Mouse (Mus musculus): ENCODE measurements around the gene Mylk2. TPM values are rescaled to one million over a fixed set of nuclear protein-coding genes. Genes with fewer than 3 reads are reported as not detected.
A peak's percentile ranks its signal among the peaks of the same experiment; 100 is the strongest.

Mylk2 gene
- polyA plus RNA-seq, 1 experiment: 0.93 TPM

GRCm38 (mm10) chr2:152896926-152897325 lies 14.2 kb upstream of the Mylk2 start:
- TF ChIP-seq CTCF (IDR thresholded peaks at IDR 0.05; ENCODE audit: borderline replicate concordance, insufficient read depth, low read length) (no peak), POLR2A (IDR thresholded peaks at IDR 0.05; ENCODE audit: low read depth, low read length) (no peak)

GRCm38 (mm10) chr2:152899011-152899410 lies 12.1 kb upstream of the Mylk2 start:
- Histone ChIP-seq H3K4me1 (ENCODE audit: control insufficient read depth, insufficient read depth, low read length) (0 out of 2 replicates have a peak, but pooled peaks cover 7% of the 10 kb centered on the region), H3K4me3 (ENCODE audit: insufficient read depth, low read length) (no peak overlapping the region), H3K27ac (ENCODE audit: insufficient read depth, low read length) (no peak overlapping the region)
- TF ChIP-seq CTCF (IDR thresholded peaks at IDR 0.05; ENCODE audit: borderline replicate concordance, insufficient read depth, low read length): no peak
- no peak for TF ChIP-seq POLR2A (IDR thresholded peaks at IDR 0.05; ENCODE audit: low read depth, low read length)

More at GRCm38 (mm10) chr2:152896926-152897325, 14.2 kb upstream of the Mylk2 start:
- Histone ChIP-seq H3K27ac (ENCODE audit: insufficient read depth, low read length) (no peak overlapping the region), H3K4me3 (ENCODE audit: insufficient read depth, low read length) (no peak overlapping the region), H3K4me1 (ENCODE audit: control insufficient read depth, insufficient read depth, low read length) (no peaks in the 10 kb centered on the region)

DNA sequence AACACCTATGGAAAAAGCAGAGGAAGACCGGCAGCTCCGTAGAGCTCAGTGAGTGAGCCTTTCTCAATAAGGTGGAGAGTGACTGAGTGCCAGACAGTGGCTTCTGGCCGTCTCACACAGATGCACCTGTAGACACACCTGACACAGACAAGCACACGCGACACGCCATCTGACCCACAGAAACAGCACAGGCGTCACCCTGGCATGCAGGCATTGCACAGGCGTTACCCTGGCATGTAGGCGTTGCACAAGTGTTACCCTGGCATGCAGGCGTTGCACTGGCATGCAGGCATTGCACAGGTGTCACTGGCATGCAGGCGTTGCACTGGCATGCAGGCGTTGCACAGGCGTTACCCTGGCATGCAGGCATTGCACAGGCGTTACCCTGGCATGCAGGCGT lies 9.9 kb upstream of the Mylk2 start:
- H3K4me1 ChIP-seq (ENCODE audit: control insufficient read depth, insufficient read depth, low read length): peaks cover 18% of the 10 kb centered on the region; the same call in 1 of the 2 replicates
- no peak overlapping the region for H3K27ac ChIP-seq (ENCODE audit: insufficient read depth, low read length)
- no peak overlapping the region for H3K4me3 ChIP-seq (ENCODE audit: insufficient read depth, low read length)
- TF ChIP-seq POLR2A (IDR thresholded peaks at IDR 0.05; ENCODE audit: low read depth, low read length): no peak
- no peak for TF ChIP-seq CTCF (IDR thresholded peaks at IDR 0.05; ENCODE audit: borderline replicate concordance, insufficient read depth, low read length)

DNA sequence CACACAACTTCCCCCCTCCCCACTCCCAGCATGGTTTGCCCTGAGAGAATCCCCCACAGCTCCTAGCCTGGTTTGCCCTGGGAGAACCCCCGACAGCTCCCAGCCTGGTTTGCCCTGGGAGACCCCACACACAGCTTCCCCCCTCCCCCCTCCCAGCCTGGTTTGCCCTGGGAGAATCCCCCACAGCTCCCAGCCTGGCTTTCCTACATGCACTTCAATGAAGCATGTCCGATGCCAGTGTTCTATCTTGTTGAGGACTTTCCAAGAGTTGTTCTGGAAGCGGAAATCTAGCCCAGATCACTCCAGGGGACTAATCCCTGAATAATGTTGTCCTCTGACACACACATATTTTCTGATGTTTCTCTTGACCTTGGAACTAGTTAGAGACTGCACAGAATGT lies 8.5 kb upstream of the Mylk2 start:
- no peak overlapping the region for H3K4me3 ChIP-seq (ENCODE audit: insufficient read depth, low read length)
- H3K4me1 ChIP-seq (ENCODE audit: control insufficient read depth, insufficient read depth, low read length): peaks cover 20% of the 10 kb centered on the region; the same call in 1 of the 2 replicates
- no peak overlapping the region for H3K27ac ChIP-seq (ENCODE audit: insufficient read depth, low read length)
- no peak for TF ChIP-seq CTCF (IDR thresholded peaks at IDR 0.05; ENCODE audit: borderline replicate concordance, insufficient read depth, low read length)
- TF ChIP-seq POLR2A (IDR thresholded peaks at IDR 0.05; ENCODE audit: low read depth, low read length): no peak

DNA sequence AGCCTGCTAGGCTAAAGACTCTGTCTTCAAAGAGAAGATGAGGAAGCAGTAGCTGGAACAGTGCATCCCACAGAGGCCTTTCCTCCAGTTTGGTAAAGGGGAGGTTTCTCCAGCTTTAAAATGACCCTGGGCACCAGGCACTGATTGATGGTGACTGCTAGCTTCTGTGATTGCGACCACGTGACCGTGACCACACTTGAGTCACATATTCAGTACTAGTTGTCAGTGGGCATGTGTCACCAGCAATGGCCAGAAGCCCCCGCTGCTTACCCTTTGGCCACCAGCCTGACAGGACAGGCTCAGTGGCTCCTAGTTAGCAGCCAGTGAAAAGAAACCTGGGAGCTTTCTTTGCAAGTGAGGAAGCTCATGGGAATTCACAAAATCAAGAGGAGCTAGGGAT lies 7.6 kb upstream of the Mylk2 start:
- peak overlapping the region; percentile 68; the same call in 1 of the 2 replicates for H3K27ac ChIP-seq (ENCODE audit: insufficient read depth, low read length)
- peaks cover 20% of the 10 kb centered on the region; the same call in 1 of the 2 replicates for H3K4me1 ChIP-seq (ENCODE audit: control insufficient read depth, insufficient read depth, low read length)
- H3K4me3 ChIP-seq (ENCODE audit: insufficient read depth, low read length): no peak overlapping the region
- no peak for TF ChIP-seq POLR2A (IDR thresholded peaks at IDR 0.05; ENCODE audit: low read depth, low read length)
- no peak for TF ChIP-seq CTCF (IDR thresholded peaks at IDR 0.05; ENCODE audit: borderline replicate concordance, insufficient read depth, low read length)

- peaks cover 20% of the 10 kb centered on the region; the same call in 1 of the 2 replicates for H3K4me1 ChIP-seq (ENCODE audit: control insufficient read depth, insufficient read depth, low read length)
- H3K27ac ChIP-seq (ENCODE audit: insufficient read depth, low read length): peak overlapping the region; percentile 68
- TF ChIP-seq POLR2A (IDR thresholded peaks at IDR 0.05; ENCODE audit: low read depth, low read length): no peak
- TF ChIP-seq CTCF (IDR thresholded peaks at IDR 0.05; ENCODE audit: borderline replicate concordance, insufficient read depth, low read length): no peak
- H3K4me3 ChIP-seq (ENCODE audit: insufficient read depth, low read length): no peak overlapping the region
Measured at GRCm38 (mm10) chr2:152904127-152904643, 7.0 kb upstream of the Mylk2 start.

DNA sequence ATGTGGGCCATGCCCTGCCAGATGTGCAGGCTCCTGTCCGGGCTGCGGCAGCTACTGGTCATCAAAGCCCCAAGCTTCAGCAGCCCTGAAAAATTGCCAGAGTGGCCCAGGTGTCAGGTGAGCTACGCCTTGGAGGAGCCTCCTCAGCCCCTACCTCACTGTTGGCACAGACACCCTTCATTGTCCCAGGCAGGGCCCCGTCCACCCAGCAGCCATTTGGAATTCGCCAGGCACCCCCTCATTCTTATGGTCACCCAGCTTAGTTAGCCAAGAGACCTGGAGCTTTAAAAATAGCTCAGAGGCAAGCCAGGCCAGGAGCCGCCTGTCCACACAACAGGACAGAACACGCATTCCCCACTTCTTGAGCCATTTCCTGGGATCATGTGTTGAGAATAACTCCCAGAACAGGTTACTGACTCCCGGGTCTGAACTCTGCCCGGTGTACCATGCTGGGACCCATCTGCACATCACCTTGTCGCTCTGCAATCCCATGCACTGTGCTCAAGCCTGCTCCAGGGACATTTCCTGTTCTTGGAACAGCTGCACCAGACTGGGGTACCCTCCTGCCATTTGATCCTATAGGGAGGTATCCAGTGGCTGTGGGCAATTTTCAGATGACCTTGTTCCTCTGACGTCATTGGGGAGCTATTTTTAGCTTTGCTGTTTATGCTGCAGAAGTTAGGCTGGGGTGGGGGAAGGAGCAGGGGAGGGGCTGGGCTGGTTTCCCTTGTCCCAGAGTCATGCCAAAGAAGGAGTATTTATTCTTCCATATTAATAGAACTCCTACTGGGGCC lies 5.9 kb upstream of the Mylk2 start:
- H3K27ac ChIP-seq (ENCODE audit: insufficient read depth, low read length): peak overlapping the region; percentile 68; the same call in 1 of the 2 replicates
- TF ChIP-seq POLR2A (IDR thresholded peaks at IDR 0.05; ENCODE audit: low read depth, low read length) (no peak), CTCF (IDR thresholded peaks at IDR 0.05; ENCODE audit: borderline replicate concordance, insufficient read depth, low read length) (no peak)
- peaks cover 20% of the 10 kb centered on the region; the same call in 1 of the 2 replicates for H3K4me1 ChIP-seq (ENCODE audit: control insufficient read depth, insufficient read depth, low read length)
- no peak overlapping the region for H3K4me3 ChIP-seq (ENCODE audit: insufficient read depth, low read length)

- TF ChIP-seq CTCF (IDR thresholded peaks at IDR 0.05; ENCODE audit: borderline replicate concordance, insufficient read depth, low read length) (no peak), POLR2A (IDR thresholded peaks at IDR 0.05; ENCODE audit: low read depth, low read length) (no peak)
- H3K4me1 ChIP-seq (ENCODE audit: control insufficient read depth, insufficient read depth, low read length): peaks cover 20% of the 10 kb centered on the region; the same call in 1 of the 2 replicates
- H3K4me3 ChIP-seq (ENCODE audit: insufficient read depth, low read length): no peak overlapping the region
- no peak overlapping the region for H3K27ac ChIP-seq (ENCODE audit: insufficient read depth, low read length)
Measured at GRCm38 (mm10) chr2:152906274-152907037, 4.7 kb upstream of the Mylk2 start.

DNA sequence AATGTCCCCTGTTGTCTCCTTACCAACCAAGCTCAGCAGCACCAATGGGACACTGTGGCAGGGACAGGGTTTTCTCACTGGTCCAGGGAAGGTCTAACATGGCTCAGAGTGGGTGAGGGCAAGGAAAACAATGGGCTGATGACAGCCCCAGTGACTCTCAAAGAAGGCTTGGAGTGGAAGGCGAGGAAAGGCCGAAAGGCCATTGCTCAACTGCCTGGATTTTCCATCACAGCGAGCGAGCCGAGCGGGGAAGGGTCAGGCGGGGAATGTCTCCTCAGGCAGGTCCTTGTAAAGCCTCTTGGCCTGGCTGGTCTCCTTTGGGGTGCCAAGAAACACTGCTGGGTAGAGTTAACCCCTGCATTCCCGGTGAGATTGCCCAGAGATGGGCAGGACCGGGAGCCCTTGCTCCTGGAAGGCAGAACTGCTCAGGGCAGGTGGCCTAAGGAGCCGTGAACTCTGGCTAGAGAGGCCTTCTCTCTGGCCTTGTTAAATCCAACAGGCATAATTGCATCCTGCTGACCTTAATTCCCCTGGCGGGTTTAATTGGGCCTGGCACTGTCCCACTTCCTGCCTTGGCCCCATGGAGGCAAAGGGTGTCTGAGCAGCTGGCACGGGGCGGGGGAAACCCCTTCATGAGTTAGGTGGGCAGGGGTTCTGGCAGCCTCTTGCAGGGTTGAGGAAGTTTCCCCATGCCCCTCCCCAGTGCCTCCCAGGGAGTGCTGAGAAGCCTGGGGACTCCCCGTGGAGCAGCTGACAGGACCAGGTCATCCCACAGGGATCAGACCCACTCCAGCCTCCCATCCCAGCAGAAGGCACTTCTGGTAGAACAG lies 3.8 kb upstream of the Mylk2 start:
- Histone ChIP-seq H3K4me3 (ENCODE audit: insufficient read depth, low read length) (no peak overlapping the region), H3K4me1 (ENCODE audit: control insufficient read depth, insufficient read depth, low read length) (peaks cover 20% of the 10 kb centered on the region; the same call in 1 of the 2 replicates), H3K27ac (ENCODE audit: insufficient read depth, low read length) (no peak overlapping the region)
- TF ChIP-seq POLR2A (IDR thresholded peaks at IDR 0.05; ENCODE audit: low read depth, low read length): no peak
